Mouse (Mus musculus) liver, adult 2 months (tissue): ENCODE measurements at regions not wholly inside any gene's neighbourhood (a gene's known extent, or its start where the extent isn't known, plus 50 kb on each side); places are given as distances from the start of the nearest gene placed in this dataset.
"Not testable (repeated sequence)": the region's sequence is repeated elsewhere in the genome, so short reads cannot be mapped to it uniquely, and the experiment has no call there.

Source experiments
- DNase-seq: peaks from one replicate; pipeline ENCODE4 v3.0.0-alpha.2; 2011; ENCODE audit warnings: low read depth, low spot score; ENCODE audit errors: extremely low read depth
- H3K27ac ChIP-seq: fragments of 200-500 bp; replicated peaks from 2 replicates; pipeline ENCODE4 v1.5.1; 2012; ENCODE audit warnings: low read depth, mild to moderate bottlenecking, control low read depth, inconsistent platforms, low read length; ENCODE audit not compliant: insufficient read depth
- H3K27me3 ChIP-seq: fragments of 200-500 bp; 2 replicates; pipeline ENCODE4 v1.6.1; 2012; ENCODE audit warnings: mild to moderate bottlenecking, moderate library complexity, low read length, inconsistent platforms; ENCODE audit not compliant: control insufficient read depth, insufficient read depth
- H3K36me3 ChIP-seq: fragments of 200-500 bp; 2 replicates; pipeline ENCODE4 v1.6.1; 2012; ENCODE audit warnings: low read length, inconsistent platforms; ENCODE audit not compliant: control insufficient read depth, insufficient read depth
- H3K4me1 ChIP-seq: fragments of 200-500 bp; 2 replicates; pipeline ENCODE4 v1.6.1; 2011; ENCODE audit warnings: low read length; ENCODE audit not compliant: control insufficient read depth, insufficient read depth
- H3K4me3 ChIP-seq: fragments of 200-500 bp; 2 replicates; pipeline ENCODE4 v1.5.1; 2011; ENCODE audit warnings: low read depth, mild to moderate bottlenecking, control low read depth, low read length, moderate library complexity; ENCODE audit not compliant: insufficient read depth
- H3K79me2 ChIP-seq: fragments of 200-500 bp; 2 replicates; pipeline ENCODE4 v1.6.1; 2012; ENCODE audit warnings: inconsistent platforms, mild to moderate bottlenecking, low read length, moderate library complexity; ENCODE audit not compliant: control insufficient read depth, insufficient read depth
- H3K9ac ChIP-seq: fragments of 200-500 bp; 2 replicates; pipeline ENCODE4 v1.6.1; 2012; ENCODE audit warnings: low read depth, mild to moderate bottlenecking, control low read depth, inconsistent platforms, low read length
- CTCF ChIP-seq: fragments of 200-500 bp; IDR thresholded peaks from 2 replicates; pipeline ENCODE4 v1.5.1; 2011; ENCODE audit warnings: low read depth, low read length, control low read depth
- POLR2A ChIP-seq: fragments of 200-500 bp; IDR thresholded peaks from 2 replicates; pipeline ENCODE4 v1.6.1; 2011; ENCODE audit warnings: low read length, control low read depth; ENCODE audit not compliant: insufficient read depth; ENCODE audit errors: extremely low read depth
- WGBS: fragments of 180-500 bp; shearing (Covaris S2); methylation state at CpG from one replicate; pipeline ENCODE4 v1.1.7; 2018; 5-methylcytosine and 5-hydroxymethylcytosine counted together

GRCm38 (mm10) chr14:13055198-13055597, 229.4 kb upstream of the Synpr start:
- WGBS: 62% methylated on average over 2 of the region's 2 CpGs
- no peak for DNase-seq
- Histone ChIP-seq H3K4me3 (no peak overlapping the region), H3K27ac (no peak overlapping the region), H3K4me1 (no peaks in the 10 kb centered on the region), H3K36me3 (no peaks in the 10 kb centered on the region), H3K9ac (no peak overlapping the region), H3K27me3 (no peaks in the 10 kb centered on the region), H3K79me2 (no peaks in the 10 kb centered on the region)
- no peak for TF ChIP-seq CTCF
- no peak for TF ChIP-seq POLR2A

DNA sequence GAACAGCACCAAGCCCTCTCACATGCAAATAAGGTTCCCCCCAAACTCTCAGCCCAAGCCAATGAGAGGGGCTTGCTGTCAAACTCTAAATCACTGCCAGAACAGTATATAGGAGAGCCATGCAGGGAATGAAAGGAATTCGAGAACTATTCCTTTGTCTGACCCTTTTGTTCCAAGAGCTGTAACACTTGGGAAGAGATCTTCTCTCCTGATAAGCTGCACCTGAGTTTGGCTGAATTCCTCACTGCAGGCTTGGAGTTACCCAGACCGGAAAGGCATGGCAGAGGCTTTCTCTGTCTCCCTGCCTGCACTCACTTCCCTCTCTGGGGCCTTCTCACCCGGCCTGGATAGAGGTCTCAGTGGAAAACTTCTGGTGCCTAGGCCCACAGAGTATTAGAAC, 219.7 kb upstream of the Cadps start:
- H3K27me3 ChIP-seq, H3K4me1 ChIP-seq, H3K79me2 ChIP-seq, H3K9ac ChIP-seq, H3K4me3 ChIP-seq, DNase-seq, H3K27ac ChIP-seq, H3K36me3 ChIP-seq: not testable (repeated sequence)
- WGBS: 25% methylated on average over 3 of the region's 3 CpGs

- Histone ChIP-seq H3K27me3 (no peaks in the 10 kb centered on the region), H3K27ac (no peak overlapping the region), H3K4me1 (no peaks in the 10 kb centered on the region), H3K79me2 (no peaks in the 10 kb centered on the region), H3K36me3 (no peaks in the 10 kb centered on the region), H3K4me3 (no peak overlapping the region), H3K9ac (no peak overlapping the region)
- TF ChIP-seq CTCF: no peak
- no peak for TF ChIP-seq POLR2A
- DNase-seq: peak; percentile 42
- 42% methylated on average over 1 of the region's 1 CpGs for WGBS
Measured at GRCm38 (mm10) chr14:13041741-13042140, 218.9 kb upstream of the Cadps start.

DNA sequence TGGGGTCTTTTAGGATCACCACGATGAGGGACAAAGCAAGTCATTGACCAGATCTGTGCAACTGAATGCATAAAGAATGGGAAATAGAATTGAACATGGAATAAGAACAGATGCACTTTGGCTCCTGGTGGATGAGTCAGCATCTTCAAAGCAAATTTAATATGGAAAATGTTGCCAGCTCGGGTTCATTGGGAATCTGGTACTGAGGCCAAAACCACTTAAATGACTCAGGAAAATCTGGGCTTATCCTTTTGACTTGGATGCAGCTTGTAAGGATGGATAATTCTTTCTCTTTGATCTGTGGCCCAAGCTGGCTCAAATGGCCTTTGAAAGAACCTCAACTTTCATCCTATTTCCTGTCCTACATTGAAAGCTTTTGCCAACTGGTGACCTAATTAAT, 217.3 kb upstream of the Cadps start:
- Histone ChIP-seq H3K36me3 (no peaks in the 10 kb centered on the region), H3K4me1 (no peaks in the 10 kb centered on the region), H3K9ac (no peak overlapping the region), H3K27me3 (no peaks in the 10 kb centered on the region), H3K4me3 (no peak overlapping the region), H3K79me2 (no peaks in the 10 kb centered on the region), H3K27ac (no peak overlapping the region)
- no peak for TF ChIP-seq CTCF
- TF ChIP-seq POLR2A: no peak
- 73% methylated on average over 2 of the region's 2 CpGs for WGBS
- no peak for DNase-seq

DNA sequence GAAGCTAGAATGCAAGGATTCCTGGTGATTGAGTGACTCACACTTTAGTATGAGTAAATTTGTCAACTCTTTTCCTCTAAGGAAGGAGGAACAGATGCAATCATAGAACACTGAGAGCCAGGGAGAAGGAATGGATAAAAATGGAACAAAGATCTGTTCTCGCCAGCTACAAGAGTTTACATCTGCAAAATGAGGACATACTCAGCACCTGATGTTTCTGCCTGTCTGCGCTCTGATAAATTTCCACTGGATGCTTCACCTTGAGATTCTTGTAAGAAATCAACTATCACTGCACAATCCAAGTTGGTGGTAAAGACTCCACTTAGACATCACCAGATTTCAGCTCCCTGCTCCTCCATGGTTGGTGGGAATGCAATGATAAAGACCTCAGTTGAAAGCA, 214.5 kb upstream of the Cadps start:
- no peak for TF ChIP-seq POLR2A
- no peak for TF ChIP-seq CTCF

GRCm38 (mm10) chr14:13029794-13030193, 206.9 kb upstream of the Cadps start:
- no peak overlapping the region for H3K9ac ChIP-seq
- H3K27ac ChIP-seq: no peak overlapping the region
- H3K27me3 ChIP-seq: no peaks in the 10 kb centered on the region
- no peak for TF ChIP-seq CTCF
- no peak for TF ChIP-seq POLR2A
- H3K36me3 ChIP-seq: no peaks in the 10 kb centered on the region
- H3K4me1 ChIP-seq: no peaks in the 10 kb centered on the region
- no peak for DNase-seq
- H3K79me2 ChIP-seq: no peaks in the 10 kb centered on the region
- 77% methylated on average over 2 of the region's 2 CpGs for WGBS
- no peak overlapping the region for H3K4me3 ChIP-seq

More for the DNA sequence above, 214.5 kb upstream of the Cadps start:
- Histone ChIP-seq H3K27ac (no peak overlapping the region), H3K4me3 (no peak overlapping the region), H3K36me3 (no peaks in the 10 kb centered on the region), H3K4me1 (no peaks in the 10 kb centered on the region), H3K9ac (no peak overlapping the region), H3K27me3 (no peaks in the 10 kb centered on the region), H3K79me2 (no peaks in the 10 kb centered on the region)
- 83% methylated on average over 2 of the region's 2 CpGs for WGBS
- no peak for DNase-seq
